Mouse (Mus musculus): Measurements from ENCODE around the gene Gm4756. TPM values are rescaled to one million over a fixed set of nuclear protein-coding genes. Genes with fewer than 3 reads are reported as not detected.

Gene Gm4756
- polyA plus RNA-seq, 1 experiment = not detected

DNA sequence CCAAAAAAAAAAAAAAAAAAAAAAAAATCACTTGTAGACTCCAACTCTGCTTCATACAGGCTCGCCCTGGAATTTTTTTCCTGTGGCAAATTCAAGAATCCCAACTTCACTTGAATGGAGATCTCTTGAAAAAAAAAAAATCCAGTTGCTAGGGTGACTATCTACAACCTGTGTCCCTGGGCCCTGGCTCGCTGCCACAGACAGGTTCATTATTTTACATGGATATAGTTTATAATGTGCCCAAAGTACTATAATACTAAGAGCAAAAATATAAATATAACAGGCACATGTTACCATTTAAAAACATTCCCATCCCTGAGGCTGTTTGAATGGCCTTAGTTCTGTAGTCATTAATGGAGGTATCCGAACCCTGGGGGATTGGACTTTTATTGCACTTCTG, 113.9 kb downstream of the Gm4756 start:
- DNase-seq = no peak
- H3K36me3 ChIP-seq (ENCODE audit: control insufficient read depth, insufficient read depth, low read length) = no peaks in the 10 kb centered on the region
- TF ChIP-seq CTCF (IDR thresholded peaks at IDR 0.05; ENCODE audit: borderline replicate concordance, control insufficient read depth, extremely low read depth, insufficient read depth, low read length, poor library complexity) = no peak
- no peak for TF ChIP-seq POLR2A (IDR thresholded peaks at IDR 0.05; ENCODE audit: control insufficient read depth, extremely low read depth, insufficient read depth, low read length, poor library complexity)
- no peak overlapping the region for H3K27ac ChIP-seq (ENCODE audit: control insufficient read depth, insufficient read depth, low read length)
- peaks cover 2% of the 10 kb centered on the region; the same call in 1 of the 2 replicates for H3K4me1 ChIP-seq (replicated peaks; ENCODE audit: control insufficient read depth, insufficient read depth, low read length)
- H3K27me3 ChIP-seq (ENCODE audit: control insufficient read depth, insufficient read depth, low read length) = no peaks in the 10 kb centered on the region
- 84% methylated on average over 3 of the region's 3 CpGs for WGBS
- peak overlapping the region; percentile 13; the same call in 1 of the 2 replicates for H3K4me3 ChIP-seq (ENCODE audit: control insufficient read depth, insufficient read depth, low read length)

DNA sequence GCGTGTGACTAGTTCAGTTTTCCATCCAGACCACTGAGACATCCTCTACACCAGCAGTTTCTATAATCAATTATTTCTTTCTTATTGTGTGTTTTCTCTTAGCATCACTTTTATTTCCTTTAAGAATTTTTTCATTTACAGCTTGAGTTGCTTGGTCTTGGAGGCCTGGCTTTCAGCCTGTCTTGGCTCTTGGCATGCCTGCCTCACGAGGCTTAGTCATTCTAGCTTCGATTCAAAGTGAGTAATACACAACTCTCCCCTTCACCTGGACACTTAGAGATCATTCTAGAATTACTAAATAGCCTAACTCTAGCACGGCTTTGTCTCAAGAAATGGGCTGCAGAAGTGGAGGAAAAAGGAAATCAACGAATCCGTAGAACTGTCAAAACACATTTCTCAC, 115.5 kb downstream of the Gm4756 start:
- WGBS = 74% methylated on average over 6 of the region's 6 CpGs
- Histone ChIP-seq H3K4me1 (replicated peaks; ENCODE audit: control insufficient read depth, insufficient read depth, low read length) (peaks cover 2% of the 10 kb centered on the region; the same call in 1 of the 2 replicates), H3K36me3 (ENCODE audit: control insufficient read depth, insufficient read depth, low read length) (no peaks in the 10 kb centered on the region), H3K27ac (ENCODE audit: control insufficient read depth, insufficient read depth, low read length) (no peak overlapping the region), H3K27me3 (ENCODE audit: control insufficient read depth, insufficient read depth, low read length) (no peaks in the 10 kb centered on the region), H3K4me3 (ENCODE audit: control insufficient read depth, insufficient read depth, low read length) (no peak overlapping the region)
- TF ChIP-seq POLR2A (IDR thresholded peaks at IDR 0.05; ENCODE audit: control insufficient read depth, extremely low read depth, insufficient read depth, low read length, poor library complexity) = no peak
- TF ChIP-seq CTCF (IDR thresholded peaks at IDR 0.05; ENCODE audit: borderline replicate concordance, control insufficient read depth, extremely low read depth, insufficient read depth, low read length, poor library complexity) = no peak
- no peak for DNase-seq

GRCm38 (mm10) chr12:72532303-72532702, 117.2 kb downstream of the Gm4756 start:
- TF ChIP-seq CTCF (IDR thresholded peaks at IDR 0.05; ENCODE audit: borderline replicate concordance, control insufficient read depth, extremely low read depth, insufficient read depth, low read length, poor library complexity) (no peak), POLR2A (IDR thresholded peaks at IDR 0.05; ENCODE audit: control insufficient read depth, extremely low read depth, insufficient read depth, low read length, poor library complexity) (no peak)
- Histone ChIP-seq H3K36me3 (ENCODE audit: control insufficient read depth, insufficient read depth, low read length) (no peaks in the 10 kb centered on the region), H3K4me1 (replicated peaks; ENCODE audit: control insufficient read depth, insufficient read depth, low read length) (peaks cover 2% of the 10 kb centered on the region; the same call in 1 of the 2 replicates), H3K4me3 (ENCODE audit: control insufficient read depth, insufficient read depth, low read length) (no peak overlapping the region), H3K27me3 (ENCODE audit: control insufficient read depth, insufficient read depth, low read length) (no peaks in the 10 kb centered on the region), H3K27ac (ENCODE audit: control insufficient read depth, insufficient read depth, low read length) (no peak overlapping the region)
- WGBS = 92% methylated on average over 7 of the region's 7 CpGs
- DNase-seq = no peak

Other genes with a start within 250 kb of the Gm4756 start
- 1.6 and 1.9 TPM in 2 replicates for gene Rtn1, start 240.6 kb downstream of the Gm4756 start, polyA plus RNA-seq (2012; rRNA removed)
- gene Lrrc9, start 207.8 kb downstream of the Gm4756 start, polyA plus RNA-seq (2012; rRNA removed) = 0.14 and 0.18 TPM in 2 replicates
- gene Pcnx4, start 113.3 kb downstream of the Gm4756 start, polyA plus RNA-seq (2012; rRNA removed) = 3.8 and 4.8 TPM in 2 replicates
- gene Dhrs7, start 15.2 kb upstream of the Gm4756 start, polyA plus RNA-seq (2012; rRNA removed) = 16.9 and 17.1 TPM in 2 replicates
- 40.4 and 44.2 TPM in 2 replicates for gene Ppm1a, start 107.8 kb upstream of the Gm4756 start, polyA plus RNA-seq (2012; rRNA removed)